Mouse (Mus musculus): Measurements from ENCODE around the gene Shd.
"Not testable (repeated sequence)": the region's sequence is repeated elsewhere in the genome, so short reads cannot be mapped to it uniquely, and the experiment has no call there.

Gene Shd

DNA sequence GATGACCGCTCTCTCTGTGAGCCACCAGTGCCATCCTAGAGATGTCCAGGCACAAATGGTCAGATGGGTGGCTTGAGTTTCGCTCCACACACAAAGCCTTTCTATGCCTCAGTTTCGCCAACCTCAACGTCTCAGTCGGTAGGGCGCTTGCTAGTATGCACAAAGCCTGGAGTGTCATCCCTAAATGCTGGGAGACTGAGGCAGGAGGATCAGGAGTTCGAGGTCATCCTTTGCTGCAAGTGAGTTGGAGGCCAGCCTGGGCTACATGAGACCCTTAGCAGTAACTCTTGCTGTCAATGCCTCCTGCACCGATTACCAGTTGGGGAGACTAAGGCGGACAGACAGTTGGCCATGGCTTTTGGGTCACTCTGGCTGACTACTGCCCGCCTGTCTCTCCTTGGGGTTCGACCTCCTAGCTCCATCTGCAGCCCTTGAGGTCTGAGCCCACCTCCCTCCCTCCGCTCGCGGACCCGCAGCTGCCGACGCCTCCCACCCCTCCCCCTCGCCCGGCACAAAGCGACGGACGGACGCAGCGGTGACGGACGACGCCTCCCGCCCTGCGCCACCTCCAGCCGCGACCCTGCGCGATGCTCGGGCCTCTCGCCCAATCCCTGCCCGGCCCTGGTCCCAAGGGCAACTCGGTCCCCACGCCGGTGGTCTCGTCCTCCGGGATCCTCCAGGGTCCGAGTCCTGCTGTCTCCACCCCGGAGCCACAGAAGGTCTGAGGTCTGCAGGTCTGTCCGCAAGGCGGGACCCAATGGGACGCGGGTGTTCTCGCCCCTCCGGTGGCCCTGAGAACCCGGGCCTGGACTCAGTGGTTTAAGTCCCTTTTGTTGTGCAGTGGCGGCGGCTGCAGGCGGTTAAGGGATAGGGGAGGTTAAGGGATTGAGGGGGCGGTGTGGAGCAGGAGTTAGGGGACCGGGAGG lies at the start of gene Shd:
TSS of gene Shd (plus strand) at position 502 of the 926 bp plus-strand sequence.
- DNase-seq (ENCODE audit: low read depth, low spot score) = no peak

GRCm38 (mm10) chr17:55931553-55932502 lies 38.4 kb upstream of the Shd start:
- DNase-seq (ENCODE audit: low read depth, low spot score) = peak; percentile 60

DNA sequence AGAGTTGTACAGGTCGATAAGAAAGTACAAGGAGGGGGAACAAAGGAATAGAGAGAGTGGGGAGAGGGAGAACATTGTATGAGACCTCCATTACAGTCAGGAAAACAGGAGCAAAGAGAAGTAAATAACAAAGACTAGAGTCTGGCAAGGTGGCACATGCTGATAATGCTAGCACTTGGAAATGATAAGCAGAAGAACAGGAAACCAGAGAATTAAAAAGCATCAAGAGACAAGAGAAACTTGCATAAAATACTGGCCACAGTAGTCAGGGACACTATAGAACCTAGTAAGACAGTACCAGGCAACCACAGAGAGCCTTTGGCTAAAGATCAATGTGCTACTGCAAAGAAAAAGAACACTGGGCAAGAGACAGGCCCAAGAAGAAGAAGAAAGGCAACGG lies 37.6 kb upstream of the Shd start:
- no peak for DNase-seq (ENCODE audit: low read depth, low spot score)

DNA sequence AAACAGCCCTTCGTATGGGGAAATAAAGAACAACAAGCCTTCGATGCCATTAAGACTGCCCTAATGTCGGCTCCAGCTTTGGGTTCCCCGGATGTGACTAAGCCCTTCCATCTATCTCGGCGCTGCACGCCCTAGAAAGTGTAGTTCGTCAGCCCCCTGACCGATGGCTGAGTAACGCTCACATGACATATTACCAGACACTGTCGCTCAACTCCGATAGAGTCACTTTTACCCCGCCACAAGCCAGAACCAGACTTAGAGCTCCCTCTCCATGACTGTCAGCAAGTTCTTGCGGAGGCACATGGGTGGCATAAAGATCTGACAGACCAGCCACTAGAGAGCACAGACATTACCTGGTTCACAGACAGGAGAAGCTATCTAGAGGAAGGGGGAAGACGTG lies 37.1 kb upstream of the Shd start:
- no peak for DNase-seq (ENCODE audit: low read depth, low spot score)

DNA sequence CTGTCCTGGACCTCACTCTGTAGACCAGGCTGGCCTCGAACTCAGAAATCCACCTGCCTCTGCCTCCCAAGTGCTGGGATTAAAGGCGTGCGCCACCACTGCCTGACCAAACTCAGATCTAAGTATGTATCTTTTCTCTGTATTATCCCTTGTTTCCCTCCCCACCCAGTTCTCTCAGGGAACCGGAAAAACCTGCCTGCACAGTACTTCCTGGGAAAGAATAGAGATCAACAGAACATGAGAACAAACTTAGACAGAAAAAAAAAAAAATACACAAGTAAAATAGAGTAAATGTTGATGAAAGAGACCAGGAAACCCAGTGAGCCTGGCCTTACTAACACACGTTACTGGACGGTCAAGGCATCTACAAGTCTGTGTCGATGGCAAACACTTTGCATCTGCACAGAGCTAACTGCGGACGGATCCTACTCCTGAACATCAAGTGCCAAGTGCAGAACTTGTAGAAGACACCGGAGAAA lies 25.8 kb upstream of the Shd start:
- DNase-seq (ENCODE audit: low read depth, low spot score) = not testable (repeated sequence)

- DNase-seq (ENCODE audit: low read depth, low spot score) = peak; percentile 81
Measured at GRCm38 (mm10) chr17:55944866-55945682, 25.2 kb upstream of the Shd start.

- no peak for DNase-seq (ENCODE audit: low read depth, low spot score)
Measured at GRCm38 (mm10) chr17:55945696-55946095, 24.6 kb upstream of the Shd start.

DNA sequence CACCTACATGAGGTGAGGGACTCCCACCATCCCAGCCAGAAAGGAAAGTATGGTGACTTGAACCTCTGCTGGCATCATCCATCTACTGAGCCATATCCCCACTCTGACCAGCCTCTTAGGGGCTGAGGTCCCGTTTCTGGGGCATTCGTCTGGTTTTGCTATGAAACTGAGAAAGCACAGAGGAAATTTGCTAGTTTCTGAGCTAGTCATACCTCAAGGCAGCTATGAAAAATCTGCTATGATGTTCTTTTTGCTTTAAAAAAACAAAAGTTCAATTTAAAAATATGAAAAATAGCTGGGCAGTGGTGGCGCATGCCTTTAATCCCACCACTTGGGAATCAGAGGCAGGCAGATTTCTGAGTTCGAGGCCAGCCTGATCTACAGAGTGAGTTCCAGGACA lies 21.6 kb upstream of the Shd start:
- no peak for DNase-seq (ENCODE audit: low read depth, low spot score)

DNA sequence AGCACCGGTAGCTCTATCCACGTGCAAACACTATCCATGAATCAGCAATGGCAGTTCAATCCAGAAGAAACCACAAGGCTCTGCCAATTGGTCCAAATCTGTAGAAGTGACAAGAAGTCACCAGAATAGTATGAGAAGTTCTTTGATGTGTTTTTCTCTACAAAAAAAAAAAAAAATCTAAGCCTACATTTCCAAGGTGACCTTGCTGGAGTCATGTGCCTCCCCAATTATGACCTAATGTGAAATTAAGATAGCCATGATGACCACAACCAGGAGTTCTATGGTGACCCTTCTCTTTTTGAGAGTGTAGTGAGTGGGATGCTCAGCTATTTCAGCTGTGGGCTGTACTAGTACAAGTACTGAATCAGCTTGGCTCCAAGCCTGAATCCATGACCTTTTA lies 20.9 kb upstream of the Shd start, which contains the start of gene Zfp119b:
TSS of gene Zfp119b (minus strand) at position 101 of the 400 bp plus-strand sequence.
- DNase-seq (ENCODE audit: low read depth, low spot score) = no peak

GRCm38 (mm10) chr17:55950601-55951000 lies 19.7 kb upstream of the Shd start:
- DNase-seq (ENCODE audit: low read depth, low spot score) = no peak

DNA sequence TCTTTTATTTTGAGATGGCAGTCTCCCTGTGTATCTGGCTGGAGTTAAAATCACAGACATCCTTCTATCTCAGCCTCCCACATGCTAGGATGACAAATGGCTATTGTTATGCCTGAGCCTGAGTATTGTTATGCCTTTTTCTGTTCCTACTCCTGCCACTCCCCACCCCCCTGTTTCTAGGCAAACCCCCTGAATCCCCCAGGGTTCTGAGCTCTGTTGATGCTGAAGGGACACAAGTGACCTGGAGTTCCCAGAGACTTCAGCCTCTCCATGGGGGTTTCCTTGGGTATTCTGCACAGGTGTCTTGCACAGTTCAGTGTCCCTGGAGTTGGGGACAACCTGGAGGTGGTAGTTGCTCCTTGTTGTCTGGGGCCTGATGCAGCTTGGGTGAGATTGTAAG lies 18.2 kb upstream of the Shd start:
- no peak for DNase-seq (ENCODE audit: low read depth, low spot score)

DNA sequence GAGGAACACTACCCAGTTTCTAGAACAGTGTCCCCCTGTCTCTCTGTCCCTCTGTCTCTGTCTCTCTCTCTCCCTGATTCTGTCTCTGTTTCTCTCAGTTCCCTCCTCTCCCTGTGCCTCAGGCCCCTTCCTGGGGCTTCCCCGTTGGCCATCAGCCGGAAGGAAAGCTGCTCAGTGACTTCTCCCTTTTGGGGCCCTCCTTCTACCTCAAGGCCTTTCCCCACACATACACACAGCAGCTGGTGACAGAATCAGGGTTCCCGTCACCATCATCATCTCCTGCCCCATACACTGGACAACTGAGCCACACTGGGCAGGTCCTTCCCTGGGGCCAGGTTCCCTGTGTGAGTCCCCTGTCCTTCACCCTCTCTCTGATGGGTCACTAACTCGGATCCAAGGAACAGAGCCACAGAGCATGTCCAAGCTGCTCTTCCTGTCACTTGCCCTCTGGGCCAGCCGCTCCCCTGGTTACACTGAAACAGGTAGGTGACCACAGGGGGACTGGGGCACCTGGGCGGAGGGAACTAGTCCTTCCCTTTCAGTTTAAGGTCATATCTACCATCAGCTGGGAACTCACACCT lies 17.7 kb upstream of the Shd start, which contains the start of gene Ebi3:
TSS of gene Ebi3 (plus strand) at position 194 of the 581 bp plus-strand sequence.
- no peak for DNase-seq (ENCODE audit: low read depth, low spot score)

GRCm38 (mm10) chr17:55953751-55954150 lies 16.5 kb upstream of the Shd start:
- no peak for DNase-seq (ENCODE audit: low read depth, low spot score)

GRCm38 (mm10) chr17:55954229-55954628 lies 16.0 kb upstream of the Shd start:
- DNase-seq (ENCODE audit: low read depth, low spot score) = no peak

GRCm38 (mm10) chr17:55956129-55956528 lies 14.1 kb upstream of the Shd start:
- DNase-seq (ENCODE audit: low read depth, low spot score) = peak; percentile 55

GRCm38 (mm10) chr17:55956591-55956990 lies 13.7 kb upstream of the Shd start:
- no peak for DNase-seq (ENCODE audit: low read depth, low spot score)

DNA sequence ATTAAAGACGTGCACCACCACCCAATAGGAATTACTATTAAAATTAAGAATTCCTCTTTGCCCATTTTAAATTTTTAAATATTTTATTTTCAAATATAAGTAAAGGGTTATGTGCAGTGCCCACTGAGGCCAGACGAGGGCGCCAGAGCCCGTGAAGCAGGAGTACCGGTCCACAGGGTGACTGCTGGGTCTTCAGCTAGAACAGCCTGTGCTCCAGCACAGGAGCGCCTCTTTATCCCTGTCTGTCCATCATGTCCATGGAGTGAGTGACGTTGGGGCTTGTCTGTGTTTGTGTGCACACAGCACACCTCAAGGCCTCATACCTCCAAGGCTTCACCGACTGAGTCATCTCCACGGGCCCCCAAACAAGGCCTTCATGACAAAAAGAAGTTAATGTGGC lies 13.1 kb upstream of the Shd start:
- DNase-seq (ENCODE audit: low read depth, low spot score) = peak; percentile 42

GRCm38 (mm10) chr17:55957726-55958583 lies 12.3 kb upstream of the Shd start:
- DNase-seq (ENCODE audit: low read depth, low spot score) = no peak

DNA sequence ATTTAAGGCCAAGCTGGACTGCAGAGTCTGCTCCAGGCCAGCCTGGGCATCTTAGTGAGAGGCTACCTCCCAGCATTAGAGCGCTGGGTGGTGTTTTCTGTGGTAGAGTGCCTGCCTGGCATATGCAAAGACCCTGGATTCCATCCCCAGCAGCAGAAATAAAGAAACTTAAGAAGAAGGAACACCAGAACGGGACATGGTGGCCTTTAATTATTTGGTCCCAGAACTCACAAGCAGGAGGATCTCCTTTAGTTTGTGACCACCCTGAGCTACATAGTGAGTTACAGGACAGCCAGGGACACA lies 11.7 kb upstream of the Shd start:
- DNase-seq (ENCODE audit: low read depth, low spot score) = no peak

All from telencephalon, adult 2 months (tissue).